Mouse (Mus musculus) cortical plate, adult 2 months (tissue): ENCODE results near the gene Snta1.

ENCODE experiments used
- CTCF ChIP-seq: fragments of 200-500 bp; IDR thresholded peaks from 2 replicates; pipeline ENCODE4 v1.5.1; 2011; ENCODE audit warnings: mild to moderate bottlenecking, control low read depth, low read length; ENCODE audit not compliant: insufficient read depth; ENCODE audit errors: extremely low read depth
- POLR2A ChIP-seq: fragments of 200-500 bp; IDR thresholded peaks from 2 replicates; pipeline ENCODE4 v1.6.1; 2011; ENCODE audit warnings: mild to moderate bottlenecking, low read length, control low read depth; ENCODE audit not compliant: insufficient read depth; ENCODE audit errors: extremely low read depth

- no peak for TF ChIP-seq CTCF
- no peak for TF ChIP-seq POLR2A
Measured at GRCm38 (mm10) chr2:154455776-154456175, 47.9 kb upstream of the Snta1 start.
